Mouse (Mus musculus) heart, postnatal 0 days (tissue): ENCODE results near the gene Arnt2.

ENCODE experiments used
- CTCF ChIP-seq: IDR thresholded peaks from 2 replicates; pipeline ENCODE4 v1.5.1; 2016; ENCODE audit warnings: antibody characterized with exemption, control low read depth, low read depth
- EP300 ChIP-seq: IDR thresholded peaks from 2 replicates; pipeline ENCODE4 v1.6.1; 2016; ENCODE audit warnings: antibody characterized with exemption, low read depth

DNA sequence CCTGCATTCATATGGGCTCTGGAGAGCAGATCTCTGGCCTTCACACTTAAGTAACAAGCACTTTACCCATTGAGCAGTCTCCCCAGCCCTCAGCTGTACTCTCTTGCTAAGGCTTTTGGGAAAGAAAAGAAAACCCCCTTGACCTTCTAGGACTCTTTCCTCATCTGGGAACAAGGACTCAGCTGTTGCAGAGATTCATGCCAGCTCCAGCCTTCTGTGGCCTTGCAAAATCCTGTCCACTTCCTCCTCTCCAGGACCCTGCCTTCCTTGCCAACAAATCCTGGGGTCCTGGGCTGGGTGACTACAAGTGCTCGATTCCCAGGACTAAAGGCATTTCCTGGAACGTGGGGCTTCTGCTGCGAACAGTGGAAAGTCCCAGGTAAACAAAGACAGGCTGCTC is 169.6 kb downstream of the Arnt2 start:
- TF ChIP-seq CTCF = no peak
- no peak for TF ChIP-seq EP300
